Mouse (Mus musculus) CD4-positive, CD25-positive, alpha-beta regulatory T cell, adult 2 months (primary cell): ENCODE results near the gene Spen.

ENCODE experiments used
- DNase-seq: peaks from one replicate; pipeline ENCODE4 v3.0.0-alpha.2; 2012; ENCODE audit warnings: low read depth, low spot score

Gene Spen

DNA sequence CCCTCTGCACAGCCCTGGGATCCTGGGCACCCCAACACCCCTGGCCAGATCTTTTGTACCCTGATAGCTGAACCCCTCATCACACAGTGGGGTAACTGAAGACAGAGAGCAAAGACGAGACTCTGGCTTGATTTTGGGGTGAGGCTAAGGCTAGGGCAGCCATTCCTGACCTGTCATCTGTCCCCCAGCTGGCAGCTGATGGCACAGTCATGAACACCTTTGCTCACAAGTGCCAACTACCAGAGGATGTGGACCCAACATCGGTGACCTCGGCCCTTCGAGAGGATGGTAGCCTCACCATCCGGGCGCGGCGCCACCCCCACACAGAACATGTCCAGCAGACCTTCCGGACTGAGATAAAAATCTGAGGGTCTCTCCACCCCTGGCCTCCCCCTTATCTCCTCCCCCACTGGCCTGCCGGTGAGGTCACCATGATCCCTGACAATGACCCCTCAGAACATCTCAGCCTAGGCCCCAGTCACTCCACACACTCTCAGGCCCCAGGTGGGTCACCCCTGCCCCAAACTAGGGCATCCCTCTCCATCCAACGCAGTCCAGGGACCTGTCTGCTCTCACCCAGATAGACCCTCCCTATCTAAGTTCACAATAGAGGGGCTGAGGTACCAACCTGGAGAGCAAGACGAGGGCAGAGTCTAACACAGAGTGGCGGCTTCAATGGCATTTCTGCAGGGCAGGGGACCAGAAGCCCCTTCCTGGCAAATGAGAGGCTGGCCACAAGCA is 114.5 kb downstream of the Spen start:
- DNase-seq, result no peak

DNA sequence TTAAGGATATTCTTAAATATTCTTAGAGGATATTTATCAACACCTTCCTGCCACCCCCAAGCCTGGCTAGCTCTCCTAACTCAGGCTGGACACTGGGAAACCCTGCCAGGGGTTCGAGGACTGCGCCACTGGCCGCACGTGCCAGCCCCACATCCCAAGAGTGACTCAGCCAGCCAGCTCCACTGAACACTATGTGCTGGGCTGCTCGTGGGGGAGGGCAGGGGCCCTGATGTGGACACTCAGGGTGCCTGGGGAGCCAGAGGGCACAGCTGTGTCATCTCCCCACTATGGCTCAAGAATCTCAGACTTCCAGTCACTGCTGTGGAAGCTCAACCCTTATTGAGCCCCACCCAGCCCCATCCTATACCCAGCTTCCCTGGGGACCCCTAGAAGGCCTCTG is 115.1 kb downstream of the Spen start:
- DNase-seq, result no peak

DNA sequence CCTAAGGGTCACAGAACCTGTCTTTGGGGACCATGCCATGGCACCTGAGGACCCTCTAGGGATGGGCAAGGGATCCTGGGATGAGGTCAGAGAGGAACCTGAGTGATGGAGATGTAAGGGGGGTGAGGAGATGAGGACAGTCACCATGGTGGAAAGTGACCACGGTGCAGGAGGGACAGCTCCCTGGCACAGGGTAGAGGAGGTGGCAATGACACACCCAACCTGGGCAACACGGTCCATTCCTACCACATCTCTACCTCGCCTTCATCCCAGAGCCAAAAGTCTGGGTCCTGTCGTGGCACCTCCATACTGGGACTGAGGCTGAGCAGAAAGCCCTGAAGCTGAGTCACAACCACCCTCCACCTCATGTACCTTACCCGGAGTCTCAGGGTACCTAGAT is 115.6 kb downstream of the Spen start:
- DNase-seq, result no peak

DNA sequence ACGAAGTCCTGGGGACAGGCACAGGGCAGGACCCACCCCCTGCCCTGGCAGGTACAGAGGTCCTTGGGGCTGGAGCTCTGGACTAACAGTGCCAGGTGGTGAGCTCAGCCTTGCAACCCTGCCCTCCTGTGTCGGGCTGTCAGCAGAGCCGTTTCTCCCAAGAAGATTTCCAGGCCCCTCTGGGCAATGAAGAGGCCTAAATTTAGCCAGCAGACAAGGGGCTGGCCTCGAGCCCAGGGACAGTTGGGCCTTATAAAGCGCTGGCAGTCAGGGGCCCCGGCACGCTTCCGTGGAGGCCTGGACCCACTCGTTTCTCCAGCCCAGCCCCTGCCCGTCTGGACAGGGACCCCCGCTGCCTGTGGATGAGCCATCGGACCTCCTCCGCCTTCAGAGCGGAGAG is 117.0 kb downstream of the Spen start:
- no peak for DNase-seq

DNA sequence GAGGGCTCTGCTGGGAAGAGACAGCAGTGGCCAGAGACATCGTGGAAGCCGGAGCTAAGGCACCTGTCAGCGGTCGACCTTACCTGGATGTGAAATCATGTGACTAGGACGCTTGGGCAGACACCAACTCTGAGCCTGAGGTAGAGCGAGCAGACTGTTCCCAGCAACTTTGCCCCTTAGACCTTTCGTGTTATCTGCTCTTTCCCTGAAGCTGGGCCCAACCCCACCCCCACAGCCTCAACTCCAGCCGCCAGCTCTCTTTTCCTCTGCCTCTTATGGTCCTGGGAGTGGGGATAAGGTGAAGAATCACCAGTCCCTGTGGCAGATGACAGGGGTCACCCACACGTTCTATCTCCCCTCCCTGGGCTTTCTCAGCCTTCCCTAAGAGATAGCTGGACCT is 117.5 kb downstream of the Spen start:
- DNase-seq, result no peak

DNA sequence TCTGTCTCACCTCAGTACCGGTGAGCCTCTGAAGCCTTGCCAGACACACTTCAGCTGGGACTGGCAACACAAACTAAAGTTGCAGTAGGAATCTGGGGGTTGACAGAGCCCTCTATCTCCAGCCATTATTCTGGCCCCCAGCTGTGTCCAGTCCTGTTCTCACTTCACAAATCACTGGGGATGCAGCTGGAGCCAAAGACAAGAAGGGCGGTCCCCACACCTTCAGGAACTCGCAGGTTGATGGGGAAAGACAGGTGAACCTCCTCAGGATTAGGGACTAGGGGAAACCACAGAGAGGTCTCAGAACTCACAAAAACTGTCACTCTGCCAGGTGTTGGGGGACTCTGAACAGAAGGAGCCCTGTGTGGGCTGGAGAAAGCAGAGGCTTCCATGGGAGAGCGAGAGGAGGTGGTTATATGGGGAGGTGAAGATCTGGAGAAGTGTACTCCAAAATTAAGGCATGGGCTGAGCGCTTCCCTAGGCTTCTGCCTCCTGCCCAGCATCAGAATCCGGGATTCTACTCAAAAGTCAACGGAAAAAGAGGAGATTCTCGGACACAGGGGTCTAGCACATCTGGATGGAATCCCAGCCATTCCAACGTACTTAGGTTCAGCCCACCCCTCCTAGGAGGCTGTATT is 118.1 kb downstream of the Spen start, which contains the start of gene Hspb7:
Gene Hspb7 (plus strand): TSS at position 588 of the 638 bp plus-strand sequence.
- no peak for DNase-seq

DNA sequence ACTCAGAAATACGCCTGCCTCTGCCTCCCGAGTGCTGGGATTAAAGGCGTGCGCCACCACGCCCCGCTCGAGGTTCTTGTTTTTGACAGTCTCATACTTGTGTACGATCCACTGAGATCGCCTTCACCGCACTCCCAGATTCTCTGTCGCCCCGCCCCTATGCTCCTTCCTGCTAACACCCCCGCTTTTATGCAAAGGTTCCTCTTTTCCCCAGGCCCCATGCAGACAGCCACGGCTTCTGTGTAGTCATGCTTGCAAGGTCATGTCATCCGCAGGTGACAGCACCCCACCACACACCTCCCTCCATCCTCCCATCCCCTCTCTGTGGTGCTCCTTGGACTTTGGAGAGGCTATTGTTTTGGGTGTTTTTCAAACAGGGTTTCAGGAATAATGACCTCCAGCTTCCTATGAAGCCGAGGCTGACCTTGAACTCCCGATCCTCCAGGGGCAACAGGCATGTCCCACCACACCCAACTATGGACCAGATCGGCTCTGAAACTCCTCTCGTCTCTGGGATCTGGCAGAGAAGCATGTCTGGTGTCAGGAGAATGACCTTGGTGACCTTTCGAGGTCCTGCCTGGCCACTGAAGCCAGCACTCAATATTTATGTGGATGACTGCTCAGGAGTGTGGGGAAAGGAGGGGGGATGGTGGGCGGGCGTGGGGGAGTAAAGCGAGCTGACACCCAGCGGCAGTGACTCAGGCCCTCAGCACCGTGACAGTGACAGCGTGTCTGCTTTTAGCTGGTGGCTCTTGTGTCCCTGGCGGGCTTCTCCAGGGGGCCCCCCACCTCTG is 118.8 kb downstream of the Spen start:
- DNase-seq, result peak; percentile 46
